Mouse (Mus musculus) spleen, postnatal 36 days (tissue): ENCODE results near the gene Ebf1.
A peak's percentile ranks its signal among the peaks of the same experiment; 100 is the strongest.

Experiments
- DNase-seq, 2 experiments: peaks; one replicate each; pipeline ENCODE4 v3.0.0; 2022; ENCODE audit warnings: low spot score in 2 of 2, mixed read lengths in 1 of 2

The Ebf1 gene

DNA sequence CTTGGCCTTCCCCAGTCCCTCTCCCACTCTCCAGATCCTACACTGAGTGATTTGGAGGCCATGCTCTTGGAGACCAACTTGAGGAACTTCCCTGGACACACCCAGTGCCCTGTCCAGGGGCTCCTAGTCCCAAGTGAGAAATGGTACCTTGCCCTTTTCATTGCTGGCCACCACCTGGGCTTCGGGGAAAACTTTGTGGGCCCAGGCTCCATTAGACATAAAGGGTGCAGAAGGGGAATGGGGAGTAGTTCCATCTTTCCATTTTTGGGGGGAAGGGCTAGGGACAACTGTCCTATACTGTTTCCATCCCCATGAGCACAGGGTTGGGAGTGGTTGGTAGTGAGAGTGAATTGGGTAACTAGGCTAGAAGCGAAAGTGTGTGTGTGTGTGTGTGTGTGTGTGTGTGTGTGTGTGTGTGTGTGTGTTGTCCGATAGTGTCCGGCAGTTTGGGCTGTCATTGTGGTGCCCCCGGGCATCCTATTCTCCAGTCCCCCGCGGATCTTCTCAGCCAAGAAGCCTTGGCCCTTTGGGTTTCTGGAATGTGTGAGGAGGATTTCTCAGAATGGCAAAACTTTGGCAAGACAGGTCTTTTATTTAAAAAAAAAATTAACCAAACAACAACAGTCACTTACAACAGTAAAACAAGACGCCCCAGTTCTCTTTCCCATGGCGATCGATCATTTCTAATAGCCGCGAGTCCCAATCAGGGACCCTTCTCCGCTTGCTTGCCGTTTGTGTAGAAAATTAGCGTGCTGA is 2.2 kb downstream of the Ebf1 start:
- peak in 1 of 2 experiments; percentile 34 for DNase-seq

GRCm38 (mm10) chr11:44619887-44620693 is 3.0 kb downstream of the Ebf1 start:
- DNase-seq: peak; percentile 55 to 56

- no peak for DNase-seq
Observed at GRCm38 (mm10) chr11:44620694-44621446, 3.8 kb downstream of the Ebf1 start.

DNA sequence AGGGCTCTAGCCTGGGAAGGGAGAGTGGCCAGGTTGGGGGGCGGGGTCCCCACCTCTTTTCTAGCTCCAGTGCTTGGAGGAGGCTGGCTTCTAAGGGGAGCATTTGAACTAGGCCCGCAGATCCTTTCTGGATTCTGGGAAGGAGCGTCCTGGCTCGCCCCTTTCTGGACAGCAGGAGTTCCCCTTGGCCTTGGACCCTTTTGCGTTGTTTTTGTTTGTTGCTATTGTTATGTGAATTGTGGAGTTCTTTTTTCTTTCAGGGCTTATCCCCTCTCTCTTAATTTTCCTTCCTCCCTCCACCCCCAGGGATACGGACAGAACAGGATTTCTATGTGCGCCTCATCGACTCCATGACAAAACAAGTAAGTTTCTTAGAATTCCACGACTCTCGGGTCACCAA is 4.5 kb downstream of the Ebf1 start:
- no peak for DNase-seq

- peak; percentile 30 to 50 for DNase-seq
Observed at GRCm38 (mm10) chr11:44622023-44622731, 5.1 kb downstream of the Ebf1 start.

- DNase-seq: peak; percentile 60 to 62
Observed at GRCm38 (mm10) chr11:44624564-44624963, 7.4 kb downstream of the Ebf1 start.

DNA sequence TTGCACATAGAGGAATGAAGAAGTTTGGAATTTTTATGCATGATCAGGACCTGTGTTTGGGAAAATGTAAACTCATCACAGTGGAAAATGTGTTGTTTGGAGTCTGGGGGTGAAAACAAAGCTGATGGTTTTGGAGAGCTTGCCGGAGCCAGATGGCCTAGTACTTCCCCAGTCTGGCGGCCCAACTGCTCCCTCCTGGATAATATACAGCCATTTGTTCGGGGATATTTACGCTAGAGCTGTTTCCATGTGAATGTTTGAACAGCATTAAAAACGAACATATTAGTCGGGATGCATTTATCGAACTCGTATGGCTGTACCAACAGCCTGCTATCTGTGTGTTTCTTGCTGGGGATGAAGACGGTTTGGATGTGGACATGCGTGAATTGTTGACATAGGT is 8.9 kb downstream of the Ebf1 start:
- DNase-seq: no peak

- no peak for DNase-seq
Observed at GRCm38 (mm10) chr11:44628412-44628811, 11.3 kb downstream of the Ebf1 start.

GRCm38 (mm10) chr11:44632064-44632968 is 15.2 kb downstream of the Ebf1 start:
- DNase-seq: no peak

- peak; percentile 40 to 46 for DNase-seq
Observed at GRCm38 (mm10) chr11:44633001-44633693, 16.0 kb downstream of the Ebf1 start.

GRCm38 (mm10) chr11:44634552-44635193 is 17.6 kb downstream of the Ebf1 start:
- no peak for DNase-seq

DNA sequence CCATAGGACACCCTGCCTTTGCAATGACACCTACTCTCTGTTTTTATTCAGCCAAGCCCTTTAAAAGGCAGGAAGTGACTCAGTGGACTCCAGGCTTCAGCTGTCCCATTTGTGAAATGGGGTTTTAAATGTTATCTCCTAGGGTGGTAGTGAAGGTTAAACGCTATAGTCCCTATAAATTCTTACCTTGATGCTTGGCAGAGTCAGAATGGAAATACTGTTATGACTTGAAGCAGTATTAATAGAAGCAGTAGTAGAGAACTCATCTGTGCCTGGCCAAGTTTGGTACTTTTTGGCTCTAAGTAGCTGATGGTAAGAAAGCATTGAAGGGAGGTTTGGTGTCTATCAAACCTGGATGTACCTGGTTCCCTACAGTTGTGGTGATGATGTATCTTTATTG is 19.1 kb downstream of the Ebf1 start:
- no peak for DNase-seq

DNA sequence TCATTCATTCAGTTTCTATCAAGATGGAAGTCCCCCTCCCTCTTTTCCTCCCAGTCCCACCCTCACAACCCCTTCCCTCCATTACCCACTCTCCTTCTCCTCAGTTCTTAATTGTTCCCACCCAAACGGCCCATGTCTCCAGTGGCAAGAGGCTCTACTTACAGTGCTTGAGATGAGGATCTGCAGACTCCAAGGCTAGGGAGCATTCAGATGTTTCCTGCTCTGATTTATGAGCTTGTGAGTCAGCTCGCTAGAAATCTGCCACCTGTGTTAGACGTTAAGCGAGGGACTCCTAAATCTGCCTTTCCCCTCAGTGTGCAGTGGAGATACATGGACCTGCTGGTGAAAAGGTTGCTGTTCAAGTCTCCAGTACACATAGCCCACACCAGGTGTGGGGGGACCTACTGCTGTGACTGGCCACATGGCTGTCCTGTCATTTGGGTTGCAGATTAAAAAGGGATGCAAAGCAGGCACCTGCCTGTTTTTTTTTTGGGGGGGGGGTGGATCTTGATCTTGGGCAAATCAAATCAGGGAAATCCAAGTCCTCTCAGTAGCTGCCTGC is 21.2 kb downstream of the Ebf1 start:
- no peak for DNase-seq

DNA sequence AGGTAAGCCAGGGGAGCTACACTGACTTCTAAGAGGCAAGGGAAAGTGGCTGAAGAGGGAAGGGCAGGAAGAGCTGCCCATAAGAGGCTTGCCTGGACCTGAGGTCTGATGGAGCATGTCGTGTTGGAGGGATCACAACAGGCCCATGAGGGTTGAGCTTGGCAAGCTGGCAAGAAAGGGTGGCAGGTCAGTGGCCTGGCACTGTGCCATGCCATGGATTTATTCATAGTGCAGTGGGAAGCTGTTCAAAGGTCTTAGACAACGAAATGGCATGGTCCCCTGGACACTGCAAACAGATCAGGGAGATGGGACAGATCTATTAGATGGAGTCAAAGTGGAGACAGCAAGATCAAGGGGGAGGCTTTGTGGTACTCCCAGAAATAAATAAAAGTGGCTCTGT is 24.4 kb downstream of the Ebf1 start:
- DNase-seq: no peak

DNA sequence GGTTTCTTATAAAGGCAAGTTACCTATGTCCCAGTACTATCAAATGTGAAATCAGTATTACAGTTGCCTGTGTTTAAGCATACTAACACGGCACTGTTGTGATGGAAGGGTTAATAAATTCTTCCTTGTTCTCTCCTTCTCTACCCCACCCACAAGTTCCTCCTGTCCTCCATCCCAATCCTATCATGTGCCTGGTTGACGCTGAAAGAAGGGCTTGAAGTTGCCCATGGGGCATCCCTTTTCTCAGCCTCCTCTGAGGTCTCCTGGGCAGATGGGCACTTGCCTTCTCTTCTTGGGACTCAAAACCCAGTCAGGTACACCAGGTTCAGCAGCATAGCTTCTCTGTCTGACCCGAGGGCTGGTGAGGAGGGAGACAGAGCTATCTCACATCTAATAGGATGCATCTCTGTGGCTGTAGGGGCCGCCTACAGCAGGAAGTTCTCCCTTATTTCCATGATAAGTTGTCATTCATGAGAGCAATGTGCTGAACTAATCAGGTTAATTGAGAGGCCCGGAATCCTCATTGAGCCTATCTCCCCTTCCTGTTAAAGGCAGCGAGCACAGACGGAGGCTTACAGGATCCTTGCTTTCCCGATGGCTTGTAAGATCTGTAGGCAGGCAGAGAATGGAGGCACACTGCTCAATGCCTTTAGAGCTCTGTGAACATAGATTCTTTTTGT is 37.4 kb downstream of the Ebf1 start:
- DNase-seq: no peak

DNA sequence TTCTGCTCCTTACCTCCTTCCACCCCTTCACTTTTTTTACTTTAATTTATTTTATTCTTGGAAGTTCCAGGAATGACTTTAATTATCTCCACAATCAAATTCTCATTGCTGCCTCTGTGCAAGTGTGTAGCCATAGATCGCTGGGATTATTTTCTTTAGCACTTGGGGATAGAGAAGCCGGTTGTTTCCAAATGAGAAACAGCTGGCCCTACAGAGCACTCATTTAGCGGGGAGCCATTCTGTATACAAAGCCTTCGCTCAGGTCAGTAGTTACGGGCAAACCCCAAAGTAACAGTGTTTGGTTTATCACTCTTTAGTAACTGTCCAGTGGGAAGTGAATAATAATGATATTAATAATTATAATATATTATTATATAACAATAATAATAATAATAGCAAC is 38.4 kb downstream of the Ebf1 start:
- DNase-seq: no peak

DNA sequence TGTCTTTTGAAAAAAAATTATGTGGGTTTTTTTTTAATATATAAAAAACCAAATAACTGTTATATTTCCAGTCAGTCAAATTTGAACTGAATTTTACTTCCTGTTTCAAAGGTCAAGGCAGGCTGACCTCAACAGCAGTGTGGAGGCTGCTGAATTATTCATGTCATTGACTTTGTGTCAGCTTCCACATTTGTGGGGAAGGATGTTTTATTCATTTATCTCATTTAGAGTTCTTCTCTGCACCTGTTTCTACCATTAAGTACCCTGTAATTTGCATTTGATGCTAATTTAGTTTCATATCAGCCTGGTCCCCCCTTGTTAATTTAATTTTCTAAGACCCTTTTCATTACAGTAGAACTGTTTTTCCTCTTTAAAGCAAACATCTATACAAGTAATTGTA is 39.8 kb downstream of the Ebf1 start:
- peak; percentile 22 to 26 for DNase-seq

GRCm38 (mm10) chr11:44657833-44658395 is 40.8 kb downstream of the Ebf1 start:
- no peak for DNase-seq
